Comparison of ENCODE assay signal across 14 mouse cellular contexts in genomic region chr1:153963744-153964342, GRCm38 (mm10).
DNase-seq lines count a peak whose midpoint lies in the region; ATAC-seq and TF ChIP-seq lines count a peak whose summit lies in the region.
"Had no signal": no experiment of that assay in that cellular context is flagged by ENCODE, and none has a peak within 500 bp of the region (broad histone marks: within the 10 kb centered on the region; RNA-seq: fewer than 3 reads in every experiment).

No protein-coding gene starts in this region.

- H3K27me3 ChIP-seq in hindbrain, embryonic 14.5 days (ENCODE audit: control insufficient read depth, insufficient read depth, low read length), result no peaks in the 10 kb centered on the region
- H3K27me3 ChIP-seq in hindbrain, embryonic 13.5 days, result no peaks in the 10 kb centered on the region
- no peaks in the 10 kb centered on the region for H3K27me3 ChIP-seq in midbrain, embryonic 14.5 days (ENCODE audit: control insufficient read depth, insufficient read depth, low read length)
- no peaks in the 10 kb centered on the region for H3K27me3 ChIP-seq in midbrain, embryonic 15.5 days (replicated peaks)
- no peaks in the 10 kb centered on the region for H3K27me3 ChIP-seq in lung, embryonic 14.5 days (ENCODE audit: insufficient read depth, low read length)
- H3K27me3 ChIP-seq in stomach, postnatal 0 days (ENCODE audit: control insufficient read depth, insufficient read depth, low read length), result no peaks in the 10 kb centered on the region
- H3K27me3 ChIP-seq in neural tube, embryonic 15.5 days (replicated peaks), result no peaks in the 10 kb centered on the region
- H3K27me3 ChIP-seq: heart, embryonic 13.5 days; megakaryocyte, embryonic 14.5 days had no signal

- no peaks in the 10 kb centered on the region for H3K4me1 ChIP-seq in hindbrain, embryonic 14.5 days (replicated peaks; ENCODE audit: control insufficient read depth, insufficient read depth, low read length)
- no peaks in the 10 kb centered on the region for H3K4me1 ChIP-seq in hindbrain, embryonic 13.5 days (replicated peaks)
- no peaks in the 10 kb centered on the region for H3K4me1 ChIP-seq in midbrain, embryonic 14.5 days (ENCODE audit: control insufficient read depth, insufficient read depth, low read length)
- H3K4me1 ChIP-seq in midbrain, embryonic 15.5 days, result no peaks in the 10 kb centered on the region
- no peaks in the 10 kb centered on the region for H3K4me1 ChIP-seq in lung, embryonic 14.5 days (ENCODE audit: insufficient read depth)
- peaks cover 2% of the 10 kb centered on the region; the same call in 1 of the 2 replicates for H3K4me1 ChIP-seq in stomach, postnatal 0 days (replicated peaks; ENCODE audit: control insufficient read depth, insufficient read depth)
- 0 out of 2 replicates have a peak, but pooled peaks cover 10% of the 10 kb centered on the region for H3K4me1 ChIP-seq in neural tube, embryonic 15.5 days
- H3K4me1 ChIP-seq: megakaryocyte, embryonic 14.5 days had no signal

- H3K9me3 ChIP-seq in hindbrain, embryonic 14.5 days (ENCODE audit: control insufficient read depth, low read length), result no peaks in the 10 kb centered on the region
- H3K9me3 ChIP-seq in hindbrain, embryonic 13.5 days, result no peaks in the 10 kb centered on the region
- no peaks in the 10 kb centered on the region for H3K9me3 ChIP-seq in midbrain, embryonic 14.5 days (ENCODE audit: control insufficient read depth, low read length)
- H3K9me3 ChIP-seq in midbrain, embryonic 15.5 days, result no peaks in the 10 kb centered on the region
- no peaks in the 10 kb centered on the region for H3K9me3 ChIP-seq in lung, embryonic 14.5 days (ENCODE audit: low read depth, low read length)
- H3K9me3 ChIP-seq in stomach, postnatal 0 days (ENCODE audit: control insufficient read depth, low read length), result no peaks in the 10 kb centered on the region
- H3K9me3 ChIP-seq in neural tube, embryonic 15.5 days (replicated peaks), result no peaks in the 10 kb centered on the region
- H3K9me3 ChIP-seq: G1E; heart, embryonic 13.5 days; megakaryocyte, embryonic 14.5 days had no signal

- H3K4me2 ChIP-seq in hindbrain, embryonic 14.5 days (replicated peaks), result no peak overlapping the region
- H3K4me2 ChIP-seq in hindbrain, embryonic 13.5 days, result no peak overlapping the region
- H3K4me2 ChIP-seq in midbrain, embryonic 14.5 days (ENCODE audit: low read length), result no peak overlapping the region
- no peak overlapping the region for H3K4me2 ChIP-seq in midbrain, embryonic 15.5 days
- H3K4me2 ChIP-seq in lung, embryonic 14.5 days, result no peak overlapping the region
- H3K4me2 ChIP-seq in stomach, postnatal 0 days (replicated peaks; ENCODE audit: low read depth), result no peak overlapping the region
- no peak overlapping the region for H3K4me2 ChIP-seq in neural tube, embryonic 15.5 days
- H3K4me2 ChIP-seq: heart, embryonic 13.5 days had no signal

- peak; percentile 29 for DNase-seq in hindbrain, embryonic 14.5 days (ENCODE audit: low spot score)
- DNase-seq in midbrain, embryonic 14.5 days, result peak; percentile 11
- peak; percentile 80 for DNase-seq in lung, embryonic 14.5 days
- DNase-seq in stomach, postnatal 0 days (ENCODE audit: low spot score), result no peak
- no peak for DNase-seq in right cerebral cortex, postnatal 36 days (ENCODE audit: low spot score in 2 of 2)
- DNase-seq: gastrocnemius, adult 2 months; right cerebral cortex, postnatal 4 days had no signal

- H3K27ac ChIP-seq in hindbrain, embryonic 14.5 days, result no peak overlapping the region
- H3K27ac ChIP-seq in hindbrain, embryonic 13.5 days, result no peak overlapping the region
- no peak overlapping the region for H3K27ac ChIP-seq in midbrain, embryonic 14.5 days (replicated peaks; ENCODE audit: low read depth, low read length)
- H3K27ac ChIP-seq in midbrain, embryonic 15.5 days, result no peak overlapping the region
- H3K27ac ChIP-seq in lung, embryonic 14.5 days (ENCODE audit: low read depth), result peak overlapping the region; percentile 36
- peak overlapping the region; percentile 67 for H3K27ac ChIP-seq in stomach, postnatal 0 days (replicated peaks)
- H3K27ac ChIP-seq in neural tube, embryonic 15.5 days (replicated peaks), result no peak overlapping the region
- H3K27ac ChIP-seq: gastrocnemius, adult 2 months; heart, embryonic 13.5 days had no signal

- TF ChIP-seq CTCF in lung, embryonic 14.5 days (IDR thresholded peaks at IDR 0.05; ENCODE audit: low read depth), result no peak
- no peak for TF ChIP-seq CTCF in stomach, postnatal 0 days (IDR thresholded peaks at IDR 0.05; ENCODE audit: low read depth)

- WGBS in hindbrain, embryonic 14.5 days, result 71% methylated on average over 9 of the region's 9 CpGs
- WGBS in hindbrain, embryonic 13.5 days, result 76% methylated on average over 9 of the region's 9 CpGs
- 79% methylated on average over 9 of the region's 9 CpGs for WGBS in midbrain, embryonic 14.5 days
- 81% methylated on average over 9 of the region's 9 CpGs for WGBS in midbrain, embryonic 15.5 days
- 47% methylated on average over 9 of the region's 9 CpGs for WGBS in lung, embryonic 14.5 days
- 40% methylated on average over 9 of the region's 9 CpGs for WGBS in stomach, postnatal 0 days
- WGBS in neural tube, embryonic 15.5 days, result 54% methylated on average over 9 of the region's 9 CpGs

- H3K9ac ChIP-seq in hindbrain, embryonic 14.5 days, result no peak overlapping the region
- H3K9ac ChIP-seq in hindbrain, embryonic 13.5 days, result no peak overlapping the region
- H3K9ac ChIP-seq in midbrain, embryonic 14.5 days (replicated peaks; ENCODE audit: low read length), result no peak overlapping the region
- no peak overlapping the region for H3K9ac ChIP-seq in midbrain, embryonic 15.5 days
- H3K9ac ChIP-seq in lung, embryonic 14.5 days, result no peak overlapping the region
- H3K9ac ChIP-seq in stomach, postnatal 0 days (ENCODE audit: low read length), result no peak overlapping the region
- H3K9ac ChIP-seq in neural tube, embryonic 15.5 days (replicated peaks), result no peak overlapping the region
- H3K9ac ChIP-seq: heart, embryonic 13.5 days had no signal

- ATAC-seq in hindbrain, embryonic 14.5 days (ENCODE audit: low FRiP score), result no peak
- no peak for ATAC-seq in hindbrain, embryonic 13.5 days (ENCODE audit: low FRiP score)
- ATAC-seq in midbrain, embryonic 14.5 days (ENCODE audit: low FRiP score, low TSS enrichment), result no peak
- ATAC-seq in midbrain, embryonic 15.5 days (replicated peaks), result no peak
- peak; percentile 78 for ATAC-seq in lung, embryonic 14.5 days (ENCODE audit: insufficient read depth)
- ATAC-seq in stomach, postnatal 0 days (ENCODE audit: low FRiP score, low TSS enrichment), result 0 out of 2 replicates have a peak, but pooled peaks have one; percentile 31
- ATAC-seq in neural tube, embryonic 15.5 days (ENCODE audit: low FRiP score), result no peak
- ATAC-seq: activated CD4-positive, CD25-positive, alpha-beta regulatory T cell, adult 4 months had no signal

- no peak for TF ChIP-seq EP300 in stomach, postnatal 0 days (optimal IDR thresholded peaks at IDR 0.05)

- H3K36me3 ChIP-seq in hindbrain, embryonic 14.5 days (replicated peaks; ENCODE audit: control insufficient read depth, insufficient read depth), result no peaks in the 10 kb centered on the region
- no peaks in the 10 kb centered on the region for H3K36me3 ChIP-seq in hindbrain, embryonic 13.5 days
- no peaks in the 10 kb centered on the region for H3K36me3 ChIP-seq in midbrain, embryonic 14.5 days (ENCODE audit: control insufficient read depth, insufficient read depth, low read length)
- no peaks in the 10 kb centered on the region for H3K36me3 ChIP-seq in midbrain, embryonic 15.5 days (replicated peaks)
- H3K36me3 ChIP-seq in lung, embryonic 14.5 days (ENCODE audit: insufficient read depth), result no peaks in the 10 kb centered on the region
- H3K36me3 ChIP-seq in stomach, postnatal 0 days (ENCODE audit: control insufficient read depth, insufficient read depth, low read length), result no peaks in the 10 kb centered on the region
- H3K36me3 ChIP-seq in neural tube, embryonic 15.5 days, result no peaks in the 10 kb centered on the region
- H3K36me3 ChIP-seq: G1E; heart, embryonic 13.5 days had no signal

- H3K4me3 ChIP-seq in hindbrain, embryonic 14.5 days (replicated peaks; ENCODE audit: low read length), result no peak overlapping the region
- H3K4me3 ChIP-seq in hindbrain, embryonic 13.5 days, result no peak overlapping the region
- H3K4me3 ChIP-seq in midbrain, embryonic 14.5 days (replicated peaks; ENCODE audit: low read depth, low read length), result no peak overlapping the region
- H3K4me3 ChIP-seq in midbrain, embryonic 15.5 days, result no peak overlapping the region
- H3K4me3 ChIP-seq in lung, embryonic 14.5 days (ENCODE audit: low read depth, low read length), result no peak overlapping the region
- no peak overlapping the region for H3K4me3 ChIP-seq in stomach, postnatal 0 days (ENCODE audit: low read depth, low read length)
- no peak overlapping the region for H3K4me3 ChIP-seq in neural tube, embryonic 15.5 days (replicated peaks)
- H3K4me3 ChIP-seq: gastrocnemius, adult 2 months; heart, embryonic 13.5 days; megakaryocyte, embryonic 14.5 days had no signal

Comparison
In these comparisons a context has a peak if more than half of its experiments do, and no peak if none do; other contexts are left out.
1. ATAC-seq: peak in lung, embryonic 14.5 days (single experiment) and stomach, postnatal 0 days (single experiment); none in hindbrain, embryonic 14.5 days (single experiment), hindbrain, embryonic 13.5 days (single experiment), midbrain, embryonic 14.5 days (single experiment), midbrain, embryonic 15.5 days (single experiment) and neural tube, embryonic 15.5 days (single experiment).
2. DNase-seq: peak in hindbrain, embryonic 14.5 days (single experiment), midbrain, embryonic 14.5 days (single experiment) and lung, embryonic 14.5 days (single experiment); none in stomach, postnatal 0 days (single experiment) and right cerebral cortex, postnatal 36 days (0 of 2).
3. H3K27ac ChIP-seq: peak in lung, embryonic 14.5 days (single experiment) and stomach, postnatal 0 days (single experiment); none in hindbrain, embryonic 14.5 days (single experiment), hindbrain, embryonic 13.5 days (single experiment), midbrain, embryonic 14.5 days (single experiment), midbrain, embryonic 15.5 days (single experiment) and neural tube, embryonic 15.5 days (single experiment).